Mouse (Mus musculus) ES-E14 (cell line): ENCODE measurements around the gene Pard3. TPM values are rescaled to one million over a fixed set of nuclear protein-coding genes. Genes with fewer than 3 reads are reported as not detected.

Experiments
- DNase-seq: peaks from one replicate; pipeline ENCODE4 v3.0.0-alpha.2; 2013; ENCODE audit warnings: low read depth, low spot score
- H3K27ac ChIP-seq: 2 replicates; pipeline ENCODE4 v1.5.1; 2012; ENCODE audit warnings: low read depth, mild to moderate bottlenecking, low read length, moderate library complexity, mixed read lengths; ENCODE audit not compliant: poor library complexity, insufficient read depth, severe bottlenecking
- H3K36me3 ChIP-seq: 2 replicates; pipeline ENCODE4 v1.6.1; 2012; ENCODE audit warnings: mild to moderate bottlenecking, low read length, moderate library complexity, mixed read lengths; ENCODE audit not compliant: control insufficient read depth, poor library complexity, insufficient read depth, severe bottlenecking
- H3K4me1 ChIP-seq, 2 experiments: fragments of 150-350 bp in 1 of 2; sonication (generic) in 1 of 2; 2 replicates each; pipeline ENCODE4 v1.6.1; 2012; ENCODE audit warnings: low read length in 2 of 2, mild to moderate bottlenecking in 1 of 2, mixed read lengths in 1 of 2; ENCODE audit not compliant: control insufficient read depth in 2 of 2, insufficient read depth in 2 of 2, poor library complexity in 1 of 2
- H3K4me3 ChIP-seq, 2 experiments: fragments of 150-350 bp in 1 of 2; sonication (generic) in 1 of 2; 2 replicates each; pipeline ENCODE4 v1.5.1; 2012; ENCODE audit warnings: low read length in 2 of 2, low read depth in 1 of 2, mild to moderate bottlenecking in 1 of 2, mixed read lengths in 1 of 2; ENCODE audit not compliant: insufficient read depth in 1 of 2, poor library complexity in 1 of 2, severe bottlenecking in 1 of 2
- H3K9ac ChIP-seq: 2 replicates; pipeline ENCODE4 v1.6.1; 2012; ENCODE audit warnings: low read depth, mild to moderate bottlenecking, low read length, mixed read lengths; ENCODE audit not compliant: poor library complexity, insufficient read depth, severe bottlenecking
- H3K9me3 ChIP-seq: fragments of 150-350 bp; sonication (generic); 2 replicates; pipeline ENCODE4 v1.6.1; 2012; ENCODE audit warnings: low read depth, mild to moderate bottlenecking, low read length; ENCODE audit not compliant: control insufficient read depth, insufficient read depth
- CHD2 ChIP-seq: IDR thresholded peaks from 2 replicates; pipeline ENCODE4 v1.6.1; 2014; ENCODE audit warnings: mild to moderate bottlenecking, low read depth, low read length, inconsistent platforms
- HCFC1 ChIP-seq: IDR thresholded peaks from 2 replicates; pipeline ENCODE4 v1.6.1; 2012; ENCODE audit warnings: low read length, inconsistent platforms, borderline replicate concordance; ENCODE audit not compliant: insufficient read depth
- MAFK ChIP-seq: IDR thresholded peaks from 2 replicates; pipeline ENCODE4 v1.6.1; 2014; ENCODE audit warnings: mild to moderate bottlenecking, low read depth, low read length, inconsistent platforms; ENCODE audit not compliant: insufficient read depth
- ZC3H11A ChIP-seq: IDR thresholded peaks from 2 replicates; pipeline ENCODE4 v1.6.1; 2012; ENCODE audit warnings: low read depth, mild to moderate bottlenecking, inconsistent platforms, low read length, borderline replicate concordance
- ZNF384 ChIP-seq: IDR thresholded peaks from 2 replicates; pipeline ENCODE4 v1.6.1; 2012; ENCODE audit warnings: low read depth, low read length, inconsistent platforms
- in situ Hi-C, 2 experiments: fragments of 600-800 bp; cut with MboI; formaldehyde crosslinking; loops; one replicate each; pipeline ENCODE4 v1.15.1; 2025; ENCODE audit warnings: low sequenced_read_pairs in 2 of 2, inconsistent platforms in 1 of 2; ENCODE audit not compliant: unreplicated experiment in 2 of 2
- total RNA-seq: library from RNA; depleted of rRNA; stranded (reverse); fragments of 300-350 nt; gene quantifications from 2 replicates; pipeline ENCODE4 v1.2.3, GENCODE M21; 2012

The Pard3 gene
- total RNA-seq, 1 experiment = 30.2 TPM

DNA sequence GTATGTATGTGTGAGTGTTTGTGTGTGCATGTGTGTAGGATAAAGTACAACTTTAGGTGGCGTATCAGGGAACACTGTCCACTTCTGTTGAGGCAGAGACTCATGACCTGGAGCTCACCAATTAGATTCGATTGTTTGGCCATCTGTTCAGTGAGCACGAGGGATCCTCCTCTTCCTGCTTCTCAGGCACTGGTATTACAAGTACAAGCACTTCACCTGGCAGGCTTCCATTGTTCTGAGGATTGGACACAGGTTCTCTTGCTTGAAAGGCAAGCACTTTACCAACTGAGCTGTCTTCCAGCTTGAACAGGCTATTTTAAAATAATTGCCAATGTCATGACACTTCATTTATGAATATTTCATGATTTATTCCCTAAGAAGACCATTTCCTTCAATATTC, 88.0 kb downstream of the Pard3 start:
- H3K36me3 ChIP-seq = no peaks in the 10 kb centered on the region
- in situ Hi-C loops = no loop called here
- H3K9ac ChIP-seq = no peak overlapping the region
- DNase-seq = no peak
- H3K4me3 ChIP-seq = no peak overlapping the region
- H3K27ac ChIP-seq = no peak overlapping the region
- H3K9me3 ChIP-seq = no peaks in the 10 kb centered on the region
- H3K4me1 ChIP-seq = no peaks in the 10 kb centered on the region
- TF ChIP-seq ZNF384 (no peak), MAFK (no peak), HCFC1 (no peak), ZC3H11A (no peak), CHD2 (no peak)

DNA sequence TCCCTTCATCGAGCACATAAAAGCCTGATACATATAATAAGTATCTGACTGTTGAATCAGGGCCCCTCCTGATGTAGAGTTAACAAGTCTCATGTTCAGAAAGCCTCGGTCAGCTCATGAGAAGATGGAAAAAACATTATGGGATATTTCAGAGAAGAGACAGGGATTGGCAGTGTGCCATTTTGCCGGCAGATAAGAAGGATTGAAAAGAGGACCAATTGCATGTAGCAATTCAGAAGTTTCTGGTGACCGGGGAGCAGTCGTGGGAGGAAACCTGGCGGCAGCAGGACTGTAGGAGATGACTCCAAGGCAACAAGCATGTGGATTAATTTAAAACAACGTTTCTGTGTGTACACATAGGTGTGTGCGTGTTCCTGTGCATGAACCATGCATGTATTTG, 93.4 kb downstream of the Pard3 start:
- no peak for DNase-seq
- Histone ChIP-seq H3K27ac (no peak overlapping the region), H3K9me3 (no peaks in the 10 kb centered on the region), H3K9ac (no peak overlapping the region), H3K4me1 (no peaks in the 10 kb centered on the region), H3K36me3 (peaks cover 2% of the 10 kb centered on the region; the same call in 1 of the 2 replicates), H3K4me3 (no peak overlapping the region)
- TF ChIP-seq ZNF384 (no peak), ZC3H11A (no peak), CHD2 (no peak), MAFK (no peak), HCFC1 (no peak)
- in situ Hi-C loops = no loop called here

DNA sequence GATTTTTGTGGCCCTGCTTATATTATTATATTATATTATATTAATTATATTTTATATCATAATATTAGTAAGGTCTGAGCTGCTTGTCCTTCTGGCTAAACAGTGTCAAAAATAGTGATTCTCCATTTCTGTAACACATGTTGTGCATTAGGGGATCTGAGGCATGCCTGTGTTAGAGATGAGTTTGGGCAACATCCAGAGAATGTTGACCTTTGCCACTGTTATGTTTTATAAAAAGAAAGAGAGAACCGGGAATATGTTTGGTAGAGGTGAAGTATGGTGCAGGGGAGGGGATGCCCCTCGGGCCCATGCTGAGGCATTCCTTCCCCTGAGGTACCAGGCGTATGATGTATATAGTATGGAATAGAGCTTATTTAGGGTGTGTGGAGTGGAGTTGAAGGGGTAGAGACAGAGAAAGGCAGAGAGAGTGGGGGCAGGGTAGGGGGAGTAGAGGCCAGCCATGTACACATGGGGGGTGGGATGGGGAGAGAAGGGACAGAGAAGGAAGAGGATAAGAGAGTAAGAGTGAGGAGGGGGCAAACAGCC, 95.8 kb downstream of the Pard3 start:
- H3K4me1 ChIP-seq = no peaks in the 10 kb centered on the region
- no peak for DNase-seq
- no peak overlapping the region for H3K4me3 ChIP-seq
- no peak overlapping the region for H3K27ac ChIP-seq
- peaks cover 2% of the 10 kb centered on the region; the same call in 1 of the 2 replicates for H3K36me3 ChIP-seq
- no peaks in the 10 kb centered on the region for H3K9me3 ChIP-seq
- TF ChIP-seq MAFK (no peak), CHD2 (no peak), HCFC1 (no peak), ZNF384 (no peak), ZC3H11A (no peak)
- no peak overlapping the region for H3K9ac ChIP-seq
- in situ Hi-C loops = no loop called here

DNA sequence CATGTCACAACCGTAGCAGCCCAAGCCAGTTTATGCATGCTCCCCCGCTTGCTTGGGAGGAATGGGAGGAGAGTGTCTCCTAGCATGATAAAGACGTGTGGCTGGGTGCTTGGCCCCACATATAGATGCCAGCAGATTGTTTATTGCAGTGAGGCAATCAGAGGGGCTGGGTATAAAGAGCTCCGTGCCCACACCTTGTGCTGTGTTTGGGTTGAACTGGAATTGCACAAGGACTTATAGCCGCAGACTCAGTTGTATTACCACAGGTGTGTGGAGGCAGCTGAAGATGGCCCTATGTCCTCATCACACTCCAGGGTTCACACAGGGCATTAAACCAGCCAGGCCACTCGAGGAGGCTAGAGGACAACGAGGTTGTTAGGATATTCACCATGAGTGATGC, 98.2 kb downstream of the Pard3 start:
- Histone ChIP-seq H3K9me3 (no peaks in the 10 kb centered on the region), H3K27ac (no peak overlapping the region), H3K4me1 (no peaks in the 10 kb centered on the region), H3K9ac (no peak overlapping the region), H3K36me3 (peaks cover 2% of the 10 kb centered on the region; the same call in 1 of the 2 replicates), H3K4me3 (no peak overlapping the region)
- in situ Hi-C loops = no loop called here
- no peak for DNase-seq
- no peak for TF ChIP-seq MAFK
- TF ChIP-seq ZC3H11A = no peak
- TF ChIP-seq CHD2 = no peak
- no peak for TF ChIP-seq ZNF384
- TF ChIP-seq HCFC1 = no peak

DNA sequence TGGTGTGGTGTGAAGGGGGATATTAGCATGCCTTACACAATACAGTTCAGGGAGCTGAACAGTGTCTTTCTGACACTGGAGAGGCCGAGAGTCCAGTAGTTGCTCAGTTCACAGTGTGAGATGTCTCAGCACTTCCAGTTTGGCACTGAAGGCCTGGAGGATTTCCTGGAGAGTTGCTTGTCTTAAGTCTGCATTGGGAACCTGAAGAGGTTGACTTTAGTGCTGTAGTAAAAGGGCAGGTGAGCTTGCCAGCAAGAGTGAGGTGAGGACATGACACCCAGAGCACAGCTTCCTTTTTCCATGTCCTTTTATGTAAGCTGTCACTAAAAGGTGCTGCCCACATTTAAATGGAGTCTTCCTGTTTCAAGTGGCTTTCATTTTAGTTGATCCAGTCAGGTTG, 99.1 kb downstream of the Pard3 start:
- no peak overlapping the region for H3K27ac ChIP-seq
- TF ChIP-seq CHD2 (no peak), ZNF384 (no peak), ZC3H11A (no peak), HCFC1 (no peak), MAFK (no peak)
- H3K4me3 ChIP-seq = no peak overlapping the region
- in situ Hi-C loops = no loop called here
- H3K36me3 ChIP-seq = peaks cover 2% of the 10 kb centered on the region; the same call in 1 of the 2 replicates
- no peaks in the 10 kb centered on the region for H3K9me3 ChIP-seq
- H3K4me1 ChIP-seq = no peaks in the 10 kb centered on the region
- DNase-seq = no peak
- H3K9ac ChIP-seq = no peak overlapping the region
